ENCODE assay signal across 24 mouse cellular contexts in the genomic region with DNA sequence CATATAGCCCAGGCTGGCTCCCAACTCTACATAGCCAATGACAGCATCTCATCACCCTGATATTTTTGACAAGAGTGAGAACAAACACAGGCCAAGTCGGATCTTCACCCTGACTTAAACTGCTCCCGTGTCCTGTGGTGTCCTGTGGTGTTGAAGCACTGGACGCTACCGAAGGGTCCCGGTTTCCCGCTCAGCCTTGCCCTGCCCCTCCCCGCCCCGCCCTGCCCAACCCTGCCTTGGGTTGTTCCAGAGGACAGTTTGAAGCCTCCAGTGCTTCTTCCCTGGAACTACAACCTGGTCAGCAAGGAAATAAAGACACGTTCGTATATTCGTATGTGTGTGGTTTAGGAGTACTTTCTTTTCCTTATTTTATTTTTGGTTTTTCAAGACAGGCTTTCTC. TPM values are rescaled to one million over a fixed set of nuclear protein-coding genes. Genes with fewer than 3 reads are reported as not detected.
DNase-seq lines count a peak whose midpoint lies in the region; ATAC-seq lines count a peak whose summit lies in the region.
"Had no signal": no experiment of that assay in that cellular context is flagged by ENCODE, and none has a peak within 500 bp of the region (broad histone marks: within the 10 kb centered on the region; RNA-seq: fewer than 3 reads in every experiment).

No protein-coding gene starts in this region.

- H3K27me3 ChIP-seq in kidney, embryonic 16.5 days (ENCODE audit: insufficient read depth, low read length): no peaks in the 10 kb centered on the region
- no peaks in the 10 kb centered on the region for H3K27me3 ChIP-seq in embryonic facial prominence, embryonic 10.5 days (replicated peaks; ENCODE audit: low read depth, poor library complexity, severe bottlenecking)
- no peaks in the 10 kb centered on the region for H3K27me3 ChIP-seq in intestine, embryonic 15.5 days (replicated peaks)
- no peaks in the 10 kb centered on the region for H3K27me3 ChIP-seq in stomach, embryonic 15.5 days (replicated peaks)
- H3K27me3 ChIP-seq in hindbrain, embryonic 11.5 days (ENCODE audit: control insufficient read depth, insufficient read depth, low read length): no peaks in the 10 kb centered on the region
- H3K27me3 ChIP-seq: forebrain, embryonic 15.5 days; liver, embryonic 13.5 days had no signal

- H3K27ac ChIP-seq in kidney, embryonic 16.5 days (ENCODE audit: low read length): no peak overlapping the region
- peak overlapping the region; percentile 64 for H3K27ac ChIP-seq in embryonic facial prominence, embryonic 10.5 days (replicated peaks)
- no peak overlapping the region for H3K27ac ChIP-seq in intestine, embryonic 15.5 days
- H3K27ac ChIP-seq in stomach, embryonic 15.5 days: peak overlapping the region; percentile 57; the same call in 1 of the 2 replicates
- no peak overlapping the region for H3K27ac ChIP-seq in hindbrain, embryonic 11.5 days (ENCODE audit: low read depth, low read length)
- H3K27ac ChIP-seq: forebrain, embryonic 15.5 days; heart, embryonic 10.5 days; hindbrain, postnatal 0 days; left cerebral cortex, adult 2 months; liver, embryonic 13.5 days had no signal

- no peak for DNase-seq in kidney, postnatal 4 days
- DNase-seq in embryonic facial prominence, embryonic 10.5 days (ENCODE audit: low spot score): no peak
- no peak for DNase-seq in left cerebral cortex, adult 18-20 months (ENCODE audit: low spot score in 2 of 2)
- no peak for DNase-seq in hindbrain, embryonic 11.5 days (ENCODE audit: low spot score)
- DNase-seq: adrenal gland, postnatal 36 days; cerebellum, adult 11-12 months; cerebellum, postnatal 10 days; kidney, adult 18-20 months; kidney, postnatal 36 days; left cerebral cortex, postnatal 4 days; liver, embryonic 13.5 days; lung, adult 2 months; right cerebral cortex, postnatal 4 days; thymus, postnatal 14 days had no signal

- H3K4me3 ChIP-seq in kidney, embryonic 16.5 days (ENCODE audit: low read length): no peak overlapping the region
- H3K4me3 ChIP-seq in embryonic facial prominence, embryonic 10.5 days: no peak overlapping the region
- no peak overlapping the region for H3K4me3 ChIP-seq in intestine, embryonic 15.5 days (replicated peaks)
- no peak overlapping the region for H3K4me3 ChIP-seq in stomach, embryonic 15.5 days (replicated peaks)
- no peak overlapping the region for H3K4me3 ChIP-seq in hindbrain, embryonic 11.5 days (ENCODE audit: low read depth, low read length)
- H3K4me3 ChIP-seq: forebrain, embryonic 15.5 days; heart, embryonic 10.5 days; left cerebral cortex, adult 2 months; liver, embryonic 13.5 days had no signal

- H3K4me2 ChIP-seq in kidney, embryonic 16.5 days (replicated peaks; ENCODE audit: low read depth, low read length): peak overlapping the region; percentile 15; the same call in 1 of the 2 replicates
- H3K4me2 ChIP-seq in intestine, embryonic 15.5 days (replicated peaks): peak overlapping the region; percentile 22
- peak overlapping the region; percentile 16 for H3K4me2 ChIP-seq in stomach, embryonic 15.5 days
- H3K4me2 ChIP-seq in hindbrain, embryonic 11.5 days (replicated peaks; ENCODE audit: low read depth, low read length): no peak overlapping the region
- H3K4me2 ChIP-seq: forebrain, embryonic 15.5 days; liver, embryonic 13.5 days; midbrain, embryonic 11.5 days had no signal

- no peaks in the 10 kb centered on the region for H3K9me3 ChIP-seq in kidney, embryonic 16.5 days (ENCODE audit: low read length)
- H3K9me3 ChIP-seq in embryonic facial prominence, embryonic 10.5 days: no peaks in the 10 kb centered on the region
- H3K9me3 ChIP-seq in intestine, embryonic 15.5 days: no peaks in the 10 kb centered on the region
- no peaks in the 10 kb centered on the region for H3K9me3 ChIP-seq in stomach, embryonic 15.5 days
- no peaks in the 10 kb centered on the region for H3K9me3 ChIP-seq in hindbrain, embryonic 11.5 days (ENCODE audit: control insufficient read depth, low read length)
- H3K9me3 ChIP-seq: forebrain, embryonic 15.5 days; heart, embryonic 10.5 days; liver, embryonic 13.5 days had no signal

- no peak for ATAC-seq in kidney, embryonic 16.5 days (ENCODE audit: low FRiP score, low TSS enrichment)
- ATAC-seq in intestine, embryonic 15.5 days: peak; percentile 71; the same call in 1 of the 2 replicates
- ATAC-seq in stomach, embryonic 15.5 days (ENCODE audit: insufficient read depth, low FRiP score, low read depth): peak; percentile 22; the same call in 1 of the 2 replicates
- no peak for ATAC-seq in hindbrain, embryonic 11.5 days (ENCODE audit: low FRiP score)
- ATAC-seq: forebrain, embryonic 15.5 days; hindbrain, postnatal 0 days had no signal

- 58% methylated on average over 11 of the region's 11 CpGs for WGBS in kidney, embryonic 16.5 days
- WGBS in embryonic facial prominence, embryonic 10.5 days: 58% methylated on average over 11 of the region's 11 CpGs
- WGBS in intestine, embryonic 15.5 days: 52% methylated on average over 11 of the region's 11 CpGs
- 48% methylated on average over 11 of the region's 11 CpGs for WGBS in stomach, embryonic 15.5 days
- 55% methylated on average over 11 of the region's 11 CpGs for WGBS in hindbrain, embryonic 11.5 days

- 0 out of 2 replicates have a peak, but pooled peaks cover 3% of the 10 kb centered on the region for H3K4me1 ChIP-seq in kidney, embryonic 16.5 days (ENCODE audit: insufficient read depth, low read length)
- H3K4me1 ChIP-seq in embryonic facial prominence, embryonic 10.5 days: 0 out of 2 replicates have a peak, but pooled peaks cover 2% of the 10 kb centered on the region
- H3K4me1 ChIP-seq in intestine, embryonic 15.5 days (replicated peaks): no peaks in the 10 kb centered on the region
- H3K4me1 ChIP-seq in stomach, embryonic 15.5 days: no peaks in the 10 kb centered on the region
- H3K4me1 ChIP-seq in hindbrain, embryonic 11.5 days (replicated peaks; ENCODE audit: control insufficient read depth, insufficient read depth, low read length): no peaks in the 10 kb centered on the region
- H3K4me1 ChIP-seq: forebrain, embryonic 15.5 days; heart, embryonic 10.5 days; liver, embryonic 13.5 days had no signal

- no peaks in the 10 kb centered on the region for H3K36me3 ChIP-seq in kidney, embryonic 16.5 days (ENCODE audit: insufficient read depth, low read length)
- no peaks in the 10 kb centered on the region for H3K36me3 ChIP-seq in embryonic facial prominence, embryonic 10.5 days (replicated peaks)
- no peaks in the 10 kb centered on the region for H3K36me3 ChIP-seq in intestine, embryonic 15.5 days
- no peaks in the 10 kb centered on the region for H3K36me3 ChIP-seq in stomach, embryonic 15.5 days
- H3K36me3 ChIP-seq in hindbrain, embryonic 11.5 days (ENCODE audit: control insufficient read depth, insufficient read depth, low read length): no peaks in the 10 kb centered on the region
- H3K36me3 ChIP-seq: forebrain, embryonic 15.5 days; heart, embryonic 10.5 days; liver, embryonic 13.5 days had no signal

- H3K9ac ChIP-seq in kidney, embryonic 16.5 days (replicated peaks; ENCODE audit: low read length): no peak overlapping the region
- no peak overlapping the region for H3K9ac ChIP-seq in intestine, embryonic 15.5 days
- H3K9ac ChIP-seq in stomach, embryonic 15.5 days: no peak overlapping the region
- H3K9ac ChIP-seq in hindbrain, embryonic 11.5 days (ENCODE audit: low read depth, low read length): no peak overlapping the region
- H3K9ac ChIP-seq: forebrain, embryonic 15.5 days; liver, embryonic 13.5 days had no signal

RNA-seq across cellular contexts. Expression of a gene that starts 37.9 kb away (rescaled TPM):
- 25.5 and 28.7 TPM in 2 replicates for polyA plus RNA-seq in kidney, embryonic 16.5 days (2015; fragmentation: Nextera tagmentation; extraction: Ambion mirVana)
- polyA plus RNA-seq in embryonic facial prominence, embryonic 10.5 days (2016; fragmentation: Nextera tagmentation; extraction: Ambion mirVana): 30.8 and 33.4 TPM in 2 replicates
- polyA plus RNA-seq in intestine, embryonic 15.5 days (2015; fragmentation: Nextera tagmentation; extraction: Ambion mirVana): 24.5 and 25.9 TPM in 2 replicates
- 27.6 and 28.3 TPM in 2 replicates for polyA plus RNA-seq in stomach, embryonic 15.5 days (2015; fragmentation: Nextera tagmentation; extraction: Ambion mirVana)
- 10 to 100 TPM; 16.4 to 21.6 TPM for total RNA-seq in left cerebral cortex, adult 18-20 months (2021)
- polyA plus RNA-seq in hindbrain, embryonic 11.5 days (2014; fragmentation: Nextera tagmentation; extraction: Ambion mirVana): 30.9 and 31.5 TPM in 2 replicates
- total RNA-seq: hematopoietic stem cell, adult 5-6 weeks; megakaryocyte progenitor cell, adult 5-6 weeks had no signal

RNA-seq across cellular contexts. Expression of a gene that starts 54.9 kb away (rescaled TPM):
- polyA plus RNA-seq in kidney, embryonic 16.5 days (2015; fragmentation: Nextera tagmentation; extraction: Ambion mirVana): 20.1 and 20.5 TPM in 2 replicates
- polyA plus RNA-seq in embryonic facial prominence, embryonic 10.5 days (2016; fragmentation: Nextera tagmentation; extraction: Ambion mirVana): 24.9 and 26.9 TPM in 2 replicates
- 24.8 and 30.0 TPM in 2 replicates for polyA plus RNA-seq in intestine, embryonic 15.5 days (2015; fragmentation: Nextera tagmentation; extraction: Ambion mirVana)
- 24.3 and 26.5 TPM in 2 replicates for polyA plus RNA-seq in stomach, embryonic 15.5 days (2015; fragmentation: Nextera tagmentation; extraction: Ambion mirVana)
- total RNA-seq in left cerebral cortex, adult 18-20 months (2021): 10 to 100 TPM; 12.5 to 14.7 TPM
- polyA plus RNA-seq in hindbrain, embryonic 11.5 days (2014; fragmentation: Nextera tagmentation; extraction: Ambion mirVana): 32.6 and 33.8 TPM in 2 replicates

Comparison
In these comparisons a context has a peak if more than half of its experiments do, and no peak if none do; other contexts are left out.
1. ATAC-seq: peak in intestine, embryonic 15.5 days (single experiment) and stomach, embryonic 15.5 days (single experiment); none in kidney, embryonic 16.5 days (single experiment) and hindbrain, embryonic 11.5 days (single experiment).
2. H3K27ac ChIP-seq: peak in embryonic facial prominence, embryonic 10.5 days (single experiment) and stomach, embryonic 15.5 days (single experiment); none in kidney, embryonic 16.5 days (single experiment), intestine, embryonic 15.5 days (single experiment) and hindbrain, embryonic 11.5 days (single experiment).